Mouse (Mus musculus) NIH3T3 (cell line): ENCODE results near the gene Ttll8.

ENCODE experiments used
- DNase-seq: peaks from one replicate; pipeline ENCODE4 v3.0.0-alpha.2; 2012; ENCODE audit warnings: low read depth

Ttll8 gene

DNA sequence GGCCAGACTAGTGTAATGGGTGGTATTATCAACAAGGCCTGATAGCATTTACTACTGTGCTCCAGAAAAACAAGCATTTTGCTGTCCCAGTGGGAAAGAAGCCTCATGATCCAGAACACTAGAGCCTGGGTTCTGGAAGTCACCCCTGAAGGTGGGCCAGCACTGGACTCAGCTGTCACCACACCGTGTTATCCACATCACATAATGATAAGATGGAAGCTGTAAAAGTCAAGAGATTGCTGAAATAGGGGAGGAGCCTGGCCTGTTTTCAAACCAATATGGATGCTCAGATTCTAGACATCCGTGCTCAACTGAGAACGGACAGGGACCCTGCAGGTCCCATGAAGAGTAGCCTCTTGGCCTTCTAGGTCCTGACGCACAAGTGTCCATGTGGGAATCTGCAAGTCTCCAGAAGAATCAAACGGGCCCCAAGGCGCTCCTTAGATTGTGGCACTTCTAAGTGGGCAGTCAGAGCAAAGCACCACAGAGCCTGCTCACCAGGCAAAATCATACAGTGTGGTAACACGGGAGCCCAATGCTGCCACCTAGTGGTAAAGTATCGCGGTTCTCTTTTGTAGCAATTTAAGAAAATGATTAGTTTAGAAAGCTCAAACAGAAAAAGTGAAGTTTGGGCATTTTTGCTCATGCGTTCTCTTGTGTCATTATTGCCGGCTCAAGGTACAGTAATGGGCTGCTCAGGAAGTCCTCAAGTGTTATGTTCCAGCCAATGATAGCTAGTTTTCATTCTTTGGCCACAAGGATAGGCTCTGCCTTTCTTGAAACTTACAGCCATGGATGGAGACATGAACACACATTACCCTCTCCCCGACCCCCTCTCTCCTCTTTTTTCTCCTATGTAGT lies 32.9 kb downstream of the Ttll8 start:
- DNase-seq, result peak; percentile 94

DNA sequence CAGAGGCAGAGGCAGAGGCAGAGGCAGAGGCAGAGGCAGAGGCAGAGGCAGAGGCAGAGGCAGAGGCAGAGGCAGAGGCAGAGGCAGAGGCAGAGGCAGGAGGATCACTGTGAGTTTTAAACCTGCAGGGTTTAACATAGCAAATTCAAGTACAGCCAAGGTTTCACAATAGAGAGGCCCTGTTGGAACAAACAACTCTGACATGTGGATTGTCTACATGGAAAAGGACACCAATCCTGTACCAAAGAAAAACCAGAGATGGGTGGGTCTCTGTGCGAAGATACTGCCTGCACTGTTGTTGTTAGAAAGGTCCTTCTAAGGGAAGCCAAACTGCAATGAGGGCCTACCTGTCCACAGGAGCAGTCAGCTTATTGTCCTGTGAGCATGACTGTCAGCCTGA lies 34.2 kb downstream of the Ttll8 start:
- DNase-seq, result no peak

DNA sequence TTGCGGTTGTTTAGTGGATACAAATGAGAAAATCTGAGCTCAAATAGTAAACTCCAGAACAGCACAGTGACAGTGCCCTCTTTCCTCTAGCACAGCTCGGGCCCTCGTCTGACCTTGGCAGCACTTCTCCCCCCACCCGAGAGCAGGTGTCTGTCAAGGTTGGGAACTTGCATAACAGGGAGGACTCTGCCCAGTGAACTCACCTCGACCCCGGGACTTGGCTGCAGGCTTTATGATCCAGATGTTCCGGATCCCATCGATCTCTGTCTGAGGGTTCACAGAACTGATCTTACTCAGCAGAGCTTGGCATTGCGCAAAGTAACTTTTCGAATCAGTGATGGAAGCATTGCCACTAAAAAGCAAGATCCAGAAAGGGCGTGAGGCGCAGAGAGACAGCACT lies 34.9 kb downstream of the Ttll8 start:
- DNase-seq, result peak; percentile 56

DNA sequence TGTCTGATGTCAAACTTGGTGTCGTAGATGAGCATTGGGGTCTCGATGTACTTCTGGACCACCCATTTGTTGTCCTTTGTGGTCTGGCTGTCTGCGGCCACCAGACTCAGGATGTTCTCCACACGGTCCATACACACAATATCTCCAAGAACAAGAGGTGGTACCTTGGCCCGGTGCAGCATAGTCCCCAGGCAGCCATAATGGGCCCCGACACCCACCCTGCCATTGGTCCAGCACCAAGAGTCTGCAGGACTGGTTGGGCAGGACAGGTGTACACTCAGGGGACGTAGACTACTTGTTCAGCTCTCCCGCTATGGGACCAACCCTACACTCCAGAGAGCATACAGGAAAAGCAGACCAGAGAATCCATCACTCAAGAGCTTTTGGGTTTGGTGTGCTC lies 37.1 kb downstream of the Ttll8 start:
- no peak for DNase-seq

DNA sequence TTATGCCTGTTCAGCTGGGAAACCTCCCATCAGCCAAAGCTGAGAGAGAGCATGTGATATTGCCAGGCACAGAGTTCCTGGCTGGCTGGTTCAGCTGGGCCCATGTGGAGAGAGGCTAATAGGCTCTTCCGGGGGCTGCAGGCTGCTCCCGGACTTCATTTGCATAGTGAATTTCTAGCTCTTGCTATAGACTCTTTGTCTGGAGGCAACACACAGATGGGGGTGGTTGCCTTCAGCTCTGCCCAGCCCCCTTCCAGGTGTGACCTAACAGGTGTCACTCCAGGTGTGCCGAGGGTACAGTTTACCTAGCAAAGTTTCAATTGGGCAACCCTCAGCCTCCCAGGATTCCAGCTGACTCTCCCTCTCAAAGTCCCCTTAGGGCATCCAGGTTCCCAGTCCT lies 37.9 kb downstream of the Ttll8 start:
- DNase-seq, result no peak

DNA sequence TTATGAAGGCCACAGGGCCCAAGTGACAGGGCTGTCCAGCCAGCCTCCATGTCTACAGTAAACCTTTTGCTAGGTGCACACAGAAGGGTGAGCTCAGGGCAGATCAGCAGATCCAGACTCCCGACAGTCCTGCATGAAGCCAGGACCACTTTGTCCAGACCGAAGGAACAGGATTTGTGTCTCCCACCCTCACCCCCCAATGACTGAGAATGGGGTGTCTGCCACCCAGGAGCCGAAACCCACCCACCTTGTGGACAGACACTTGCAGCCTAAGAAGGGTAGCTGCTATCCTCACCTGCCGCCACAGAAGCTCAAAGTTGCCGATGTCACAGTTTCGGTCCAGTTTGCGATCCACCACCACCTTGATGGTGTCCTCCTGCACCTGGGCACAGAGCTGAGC lies 39.2 kb downstream of the Ttll8 start:
- DNase-seq, result no peak

DNA sequence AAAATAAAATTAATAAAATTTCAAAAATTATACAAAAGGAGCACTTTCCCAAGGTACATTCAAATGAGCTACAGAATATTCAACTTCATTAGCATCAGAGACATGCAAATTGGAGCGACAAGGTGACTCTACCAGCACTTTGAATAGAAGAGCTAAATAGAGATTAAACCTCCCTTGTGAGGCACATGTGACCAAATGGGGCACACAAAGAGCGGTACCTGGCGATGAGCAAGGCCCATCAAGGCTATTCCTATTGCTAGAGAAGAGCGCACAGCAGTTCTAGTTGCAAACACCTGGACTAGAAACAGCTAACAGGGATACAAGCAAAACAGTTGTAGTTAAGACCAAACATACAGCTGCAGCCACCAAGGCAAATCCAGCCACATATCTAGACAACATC lies 47.9 kb downstream of the Ttll8 start:
- DNase-seq, result no peak

DNA sequence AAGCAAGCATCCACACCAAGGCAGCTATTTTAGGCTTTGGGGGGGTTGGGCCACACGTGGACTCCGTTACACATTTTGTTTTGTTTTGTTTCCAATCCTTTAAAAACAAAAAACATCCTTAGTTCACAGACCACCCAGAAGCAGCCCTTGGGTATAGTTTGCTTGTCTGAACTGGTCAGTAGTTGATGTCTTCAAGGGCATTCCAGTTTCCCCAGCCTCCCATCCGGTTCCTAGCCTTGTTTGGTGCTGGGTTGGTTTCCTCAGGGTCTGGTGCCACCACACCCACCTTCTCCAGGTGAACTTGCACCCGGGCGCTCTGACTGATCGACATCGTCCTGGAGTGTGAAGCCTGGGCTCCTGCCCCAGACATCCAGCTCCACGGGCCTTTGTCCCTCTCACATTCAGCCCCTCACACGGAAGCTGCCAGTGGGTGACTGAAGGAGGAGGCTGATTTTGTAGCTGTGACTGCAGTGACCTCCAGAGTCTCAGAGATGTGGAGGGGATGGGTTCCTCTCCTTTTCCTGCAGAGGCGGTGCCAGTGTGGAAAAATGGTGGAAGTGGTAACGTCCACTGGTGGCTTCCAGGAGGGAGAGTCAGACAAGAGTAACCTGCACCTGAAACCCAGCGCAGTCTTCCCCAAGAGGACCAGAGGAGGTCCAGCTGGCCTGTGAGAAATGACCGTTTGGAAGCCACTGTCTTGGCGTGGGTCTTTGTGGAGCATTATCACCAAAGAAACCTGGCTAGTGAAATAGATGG lies 50.0 kb downstream of the Ttll8 start:
- DNase-seq, result no peak

DNA sequence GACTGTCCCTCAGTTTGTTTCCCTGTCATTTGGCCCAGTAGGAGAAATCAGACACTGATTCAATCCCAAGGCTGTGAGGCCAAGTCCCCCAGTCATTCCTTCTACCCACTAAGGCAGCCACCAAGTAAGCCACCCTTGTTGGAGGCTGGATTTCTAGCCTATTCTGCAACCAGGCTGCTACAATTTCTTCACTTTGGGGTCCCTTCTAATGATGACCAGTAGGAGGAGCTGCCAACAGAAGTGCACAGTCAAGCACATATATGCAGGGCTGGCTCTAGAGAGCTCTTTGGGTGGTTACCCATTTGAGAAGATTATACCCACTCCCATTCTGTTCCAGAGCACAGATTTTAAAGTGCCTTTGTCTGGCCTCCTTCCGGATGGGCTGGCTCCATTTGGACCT lies 51.1 kb downstream of the Ttll8 start:
- peak; percentile 30 for DNase-seq

DNA sequence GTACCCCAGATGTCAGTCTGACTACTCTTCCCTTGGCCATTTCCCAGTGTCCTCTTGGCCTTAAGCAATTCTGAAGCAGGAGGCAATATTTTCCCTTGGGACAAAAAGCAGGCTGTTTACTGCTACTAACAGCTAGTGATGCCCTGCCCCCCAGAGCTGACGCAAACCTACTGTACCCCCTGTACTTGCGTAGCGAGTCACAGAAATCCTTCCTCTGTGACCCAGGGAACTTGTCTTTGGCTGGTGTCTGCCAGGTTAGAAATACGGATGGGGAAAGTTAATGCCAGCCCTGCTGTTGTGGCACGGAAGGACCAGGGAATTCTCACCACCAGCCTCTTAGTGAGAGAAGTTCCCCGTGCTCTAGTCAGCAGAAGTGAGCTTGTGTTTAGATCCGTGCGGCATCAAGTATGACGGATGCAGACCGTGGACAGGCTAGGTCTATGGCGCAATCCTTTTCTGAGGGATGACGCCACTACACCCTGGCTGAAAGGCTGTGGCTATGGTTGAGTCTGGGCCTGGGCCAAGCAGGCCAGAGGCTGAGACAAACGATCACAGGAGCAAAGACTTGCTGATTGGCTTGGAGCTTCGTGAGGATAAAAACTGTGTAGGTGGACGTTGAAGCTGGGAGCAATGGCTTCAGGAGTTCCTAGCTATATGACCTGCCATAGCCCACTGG lies 51.9 kb downstream of the Ttll8 start:
- DNase-seq, result peak; percentile 84

DNA sequence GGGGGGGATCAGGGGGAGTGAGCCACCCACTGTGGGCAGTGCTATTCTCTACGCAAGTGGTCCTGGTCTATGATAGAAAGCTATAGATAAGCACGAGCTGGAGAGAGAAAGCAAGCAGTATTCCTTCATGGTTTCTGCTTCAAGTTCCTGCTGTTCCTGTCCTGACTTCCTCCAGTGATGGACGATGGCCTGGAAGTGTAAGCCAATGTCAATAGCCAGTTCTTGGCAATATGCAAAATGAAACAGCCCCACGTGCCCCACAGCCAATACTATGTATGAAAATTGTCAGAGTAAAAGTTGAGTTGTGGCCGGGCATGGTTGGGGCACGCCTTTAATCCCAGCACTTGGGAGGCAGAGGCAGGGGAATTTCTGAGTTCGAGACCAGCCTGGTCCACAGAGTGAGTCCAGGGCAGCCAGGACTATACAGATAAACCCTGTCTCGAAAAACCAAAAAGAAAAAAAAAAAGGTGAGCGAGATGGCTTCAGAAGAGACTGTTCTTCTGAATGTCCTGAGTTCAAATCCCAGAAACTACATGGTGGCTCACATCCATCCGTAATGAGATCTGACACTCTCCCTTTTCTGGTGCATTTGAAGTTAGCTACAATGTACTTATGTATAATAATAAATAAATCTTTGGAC lies 57.8 kb downstream of the Ttll8 start:
- no peak for DNase-seq

DNA sequence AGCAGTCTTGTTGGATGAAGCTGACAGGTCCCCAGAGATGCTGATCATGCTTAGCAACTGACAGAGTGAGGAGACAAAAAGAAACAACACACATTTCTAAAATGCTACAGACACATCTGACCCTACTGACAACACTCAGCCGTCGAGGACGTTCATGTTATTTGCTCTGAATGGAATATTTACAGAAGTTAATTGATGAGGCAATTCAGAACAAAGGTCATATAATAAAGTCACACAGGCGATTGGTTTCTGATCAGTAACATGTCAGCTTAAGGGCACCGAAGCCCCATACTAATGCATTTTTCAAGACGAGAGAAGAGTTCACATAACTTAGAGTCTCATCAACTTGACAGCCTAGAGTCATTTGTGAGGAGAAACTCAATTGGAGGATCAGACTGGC lies 58.3 kb downstream of the Ttll8 start:
- DNase-seq, result no peak

DNA sequence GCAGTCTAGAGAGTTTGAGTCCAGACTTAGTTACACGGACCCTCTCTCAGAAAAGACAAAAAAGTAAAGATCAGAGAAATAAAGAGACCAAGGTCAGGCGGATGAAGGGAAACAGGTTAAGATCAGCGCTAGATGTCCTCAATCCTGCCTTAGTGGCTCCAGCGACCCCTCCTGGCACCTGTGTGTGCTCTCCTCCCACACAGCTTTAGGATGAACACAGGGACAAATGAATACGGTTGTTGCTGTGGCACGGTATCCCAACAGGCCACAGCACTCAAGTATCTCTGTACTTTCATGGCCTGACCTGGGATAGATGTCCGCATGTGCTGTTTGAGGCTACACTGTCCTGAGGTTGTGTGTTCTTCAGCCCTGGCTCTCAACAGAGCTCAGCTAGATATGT lies 59.1 kb downstream of the Ttll8 start:
- DNase-seq, result no peak

DNA sequence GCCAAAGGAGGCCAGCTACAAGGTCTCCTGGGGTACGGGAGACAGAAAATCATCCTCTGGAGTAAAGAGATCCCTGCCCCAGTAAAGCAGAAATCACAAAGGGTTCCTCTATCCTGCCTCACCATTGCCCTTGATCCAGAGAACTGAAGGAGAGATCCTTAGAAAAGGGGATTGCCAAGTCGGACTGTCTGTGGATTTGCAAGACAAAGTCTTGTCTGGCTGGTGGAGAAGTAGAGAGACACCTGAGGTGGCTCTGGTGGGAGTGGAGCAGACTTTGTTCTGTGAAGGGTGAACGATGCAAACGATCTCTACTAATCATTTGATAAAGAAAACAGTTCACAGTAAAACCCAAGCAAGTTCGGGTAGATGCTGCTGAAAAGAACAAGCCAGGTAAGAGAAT lies 61.3 kb downstream of the Ttll8 start:
- DNase-seq, result no peak

DNA sequence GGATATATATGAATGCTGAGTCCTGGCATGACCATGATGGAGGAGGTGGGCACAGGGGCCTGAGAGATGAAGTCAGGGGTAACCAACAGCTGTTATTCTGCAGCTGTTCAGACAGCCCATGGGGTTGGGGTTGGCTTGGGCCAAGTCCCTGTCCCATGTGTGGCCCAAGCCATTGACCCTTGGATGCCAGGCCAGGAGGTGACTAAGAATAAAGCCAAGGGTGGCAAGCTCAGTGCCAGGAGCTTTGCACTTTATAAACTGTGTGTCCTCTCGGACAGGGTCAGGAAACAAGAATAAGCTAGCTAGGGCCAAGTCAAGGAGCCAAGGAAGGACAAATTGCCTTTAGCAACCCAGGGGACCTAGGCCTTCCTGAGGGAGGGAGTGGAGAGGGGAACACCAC lies 62.0 kb downstream of the Ttll8 start:
- no peak for DNase-seq

DNA sequence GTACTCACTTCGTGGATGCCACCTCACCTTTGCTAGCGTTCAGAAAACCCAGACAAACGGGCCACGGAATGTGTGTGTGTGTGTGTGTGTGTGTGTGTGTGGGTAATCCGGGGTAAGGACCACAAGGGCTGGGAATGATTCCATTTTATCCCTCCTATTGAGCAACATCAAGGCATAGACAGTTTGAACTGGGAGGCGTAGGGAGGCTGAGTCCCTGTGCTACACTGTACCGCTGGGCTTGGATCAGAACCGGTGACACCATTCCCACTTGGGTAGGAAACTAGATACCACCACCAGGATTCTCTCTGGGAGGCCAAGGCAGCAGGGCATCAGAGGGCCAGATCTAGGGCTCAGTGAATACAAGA lies 62.6 kb downstream of the Ttll8 start:
- DNase-seq, result no peak

DNA sequence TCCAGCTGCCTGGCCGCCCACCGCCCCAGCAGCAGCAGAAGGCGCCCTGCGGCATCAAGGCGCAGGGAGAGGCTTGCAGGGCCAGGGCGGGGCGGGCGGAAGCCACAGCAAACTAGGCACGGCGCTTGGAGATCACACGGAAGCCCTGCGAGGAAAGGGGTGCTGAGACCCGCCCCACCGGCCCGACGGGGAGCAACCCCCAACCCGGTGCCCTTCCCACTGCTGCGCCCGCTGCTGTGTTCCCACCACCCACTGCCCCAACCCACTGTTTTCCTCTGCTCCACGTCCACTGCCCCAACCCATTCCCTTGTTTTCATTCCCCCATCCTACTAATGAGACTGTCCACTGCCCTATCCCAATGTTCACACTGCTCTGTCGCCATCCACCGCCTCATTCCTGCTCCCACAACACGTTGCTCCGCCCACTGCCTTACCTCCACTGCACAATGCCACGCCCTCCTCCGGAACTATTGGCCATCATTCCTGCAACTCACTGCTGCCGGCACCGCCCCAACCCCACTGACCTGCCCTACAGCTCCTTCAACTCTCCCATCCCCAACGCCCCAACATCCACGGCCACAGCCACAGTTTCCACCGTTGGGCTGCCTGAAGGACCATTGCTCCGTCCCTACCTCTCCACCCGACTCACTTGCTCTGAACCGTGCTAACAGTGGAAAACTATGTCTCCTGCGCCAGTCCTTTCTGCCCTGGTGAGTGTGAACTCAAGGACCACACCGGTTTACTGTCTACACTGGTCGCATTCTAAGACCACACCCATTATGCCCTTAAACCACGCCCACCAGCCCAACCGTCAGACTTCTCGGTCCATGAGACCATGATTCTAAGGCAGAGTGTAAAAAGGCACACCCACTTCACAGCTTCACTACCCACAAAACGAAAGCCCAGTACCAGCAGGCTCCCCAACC lies 63.2 kb downstream of the Ttll8 start:
- DNase-seq, result no peak

DNA sequence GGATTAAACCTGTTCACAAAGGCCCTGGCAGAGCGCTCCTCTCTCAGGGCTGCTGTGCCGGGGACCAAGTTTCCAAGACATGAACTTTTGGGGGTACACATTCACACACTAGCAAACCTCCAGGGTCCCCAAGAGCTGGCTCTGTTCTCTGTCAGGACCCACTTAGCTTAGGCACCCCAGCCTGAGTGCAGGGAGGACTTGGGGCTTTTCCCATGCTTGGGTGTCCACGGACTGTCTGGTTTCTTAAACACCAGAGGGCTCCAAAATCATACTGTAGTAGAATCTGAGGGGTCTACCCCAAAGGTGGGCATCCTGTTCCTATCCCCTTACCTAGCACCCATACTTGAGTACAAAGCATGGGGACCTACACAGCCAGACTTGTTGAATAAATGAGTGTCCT lies 64.2 kb downstream of the Ttll8 start:
- no peak for DNase-seq

DNA sequence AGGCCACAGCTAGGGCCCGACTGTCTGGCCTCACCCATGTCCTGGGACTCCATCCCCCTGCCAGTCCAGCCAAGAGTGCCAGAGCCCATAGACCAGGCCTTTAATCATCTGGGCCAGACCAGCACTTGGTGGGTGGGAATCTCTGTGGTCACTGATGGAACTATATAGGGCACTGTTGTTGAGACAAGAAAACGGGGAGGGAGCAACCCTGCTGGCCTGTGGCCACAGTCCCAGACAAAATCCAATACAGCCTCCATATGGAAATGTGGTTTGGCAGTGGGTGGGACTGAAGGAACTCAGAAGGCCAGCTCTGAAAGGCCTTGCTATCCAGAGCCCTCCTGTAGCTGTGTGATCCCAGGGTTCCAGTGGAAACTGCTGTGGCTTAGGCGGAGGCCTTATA lies 65.2 kb downstream of the Ttll8 start:
- DNase-seq, result peak; percentile 36

DNA sequence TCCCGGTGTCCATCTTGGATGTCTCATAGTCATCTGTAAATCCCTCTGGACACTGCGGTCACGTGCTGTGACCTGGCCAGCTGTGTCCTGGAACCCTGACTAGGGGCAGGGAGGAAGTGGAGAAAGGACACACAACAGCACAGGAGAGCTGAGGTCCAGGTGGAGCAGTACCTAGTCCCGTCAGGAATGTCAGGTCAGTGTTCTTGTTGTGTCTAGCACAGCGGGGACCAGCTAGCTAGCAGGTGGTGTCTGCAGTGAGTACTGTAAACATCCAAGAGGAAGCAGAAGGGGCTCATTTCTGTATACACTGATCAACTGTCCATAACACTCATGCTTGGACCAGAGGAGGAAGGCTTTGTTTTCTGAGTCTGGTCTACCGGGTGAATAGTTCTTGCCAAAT lies 68.8 kb downstream of the Ttll8 start:
- DNase-seq, result no peak

DNA sequence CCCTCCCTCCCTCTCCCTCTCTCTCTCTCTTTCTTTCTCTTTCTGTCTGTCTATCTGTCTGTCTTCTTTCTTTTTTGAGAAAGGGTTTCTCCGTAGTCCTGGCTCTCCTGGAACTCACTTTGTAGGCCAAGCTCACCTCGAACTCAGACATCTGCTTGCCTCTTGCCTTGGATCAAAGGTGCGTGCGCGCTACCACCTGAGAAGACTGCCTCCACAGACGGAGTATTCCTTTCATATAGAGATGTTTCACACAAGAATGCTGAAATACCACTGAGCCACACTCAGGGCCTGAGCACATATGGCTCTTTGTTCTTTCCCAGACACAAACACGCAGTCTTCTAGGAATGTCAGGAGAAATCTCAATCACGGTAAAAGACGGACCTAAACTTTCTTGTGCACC lies 70.9 kb downstream of the Ttll8 start:
- DNase-seq, result no peak

DNA sequence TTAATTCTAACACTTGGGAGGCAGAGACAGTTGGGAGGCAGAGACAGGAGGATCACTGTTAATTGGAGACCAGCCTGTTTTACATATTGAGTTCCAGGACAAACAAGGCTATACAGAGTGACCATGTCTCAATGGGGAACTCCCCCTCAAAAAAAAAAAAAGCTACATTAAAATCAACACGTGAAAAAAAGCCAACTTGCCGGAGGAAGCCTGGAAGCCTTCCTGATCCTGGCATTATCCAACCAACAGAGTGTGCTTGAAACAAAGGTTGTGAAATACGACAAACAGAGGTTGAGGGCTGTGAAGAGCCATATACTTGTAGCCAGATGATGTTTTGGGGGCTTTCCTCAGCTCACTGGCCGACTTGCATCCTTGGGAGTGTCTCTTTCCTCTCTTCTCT lies 71.4 kb downstream of the Ttll8 start:
- DNase-seq, result no peak
